Mouse (Mus musculus) C2C12 (cell line): Measurements from ENCODE around the gene Ciao2a.

Experiments used
- CTCF ChIP-seq: IDR thresholded peaks from one replicate; pipeline ENCODE4 v1.5.1; 2011; ENCODE audit not compliant: control insufficient read depth, insufficient read depth, insufficient read length
- MAX ChIP-seq: IDR thresholded peaks from one replicate; pipeline ENCODE4 v1.6.1; 2011; ENCODE audit warnings: mild to moderate bottlenecking, control low read depth
- MYOD1 ChIP-seq: IDR thresholded peaks from one replicate; pipeline ENCODE4 v1.6.1; 2011; ENCODE audit warnings: low read depth; ENCODE audit not compliant: control insufficient read depth, insufficient read length
- MYOG ChIP-seq: IDR thresholded peaks from one replicate; pipeline ENCODE4 v1.6.1; 2011; ENCODE audit not compliant: control insufficient read depth, insufficient read length; ENCODE audit errors: extremely low read depth
- USF1 ChIP-seq: IDR thresholded peaks from one replicate; pipeline ENCODE4 v1.6.1; 2011; ENCODE audit warnings: low read depth, mild to moderate bottlenecking, control low read depth, moderate library complexity

GRCm38 (mm10) chr9:66155534-66155933 lies 29.1 kb downstream of the Ciao2a start:
- TF ChIP-seq MAX (no peak), CTCF (no peak), USF1 (no peak), MYOG (no peak), MYOD1 (no peak)
